Mouse (Mus musculus) megakaryocyte-erythroid progenitor cell, adult 5-6 weeks (primary cell): ENCODE data around the gene Irgc1. TPM values are rescaled to one million over a fixed set of nuclear protein-coding genes. Genes with fewer than 3 reads are reported as not detected.
"Not testable (repeated sequence)": the region's sequence is repeated elsewhere in the genome, so short reads cannot be mapped to it uniquely, and the experiment has no call there.

Experiments used
- ATAC-seq: replicated peaks from 2 replicates; pipeline ENCODE4 v1.8.0; 2016; ENCODE audit warnings: mild to moderate bottlenecking, inconsistent platforms; ENCODE audit not compliant: severe bottlenecking, poor library complexity, low FRiP score, low TSS enrichment
- total RNA-seq, 2 experiments: library from RNA; stranded (forward) in 1 of 2; stranded (reverse) in 1 of 2; fragments of 200-1000, 215-1000 nt in 1 of 2; fragments of >200 nt in 1 of 2; fragmentation: Nextera tagmentation in 1 of 2; gene quantifications; 2 replicates each; pipeline ENCODE4 v1.2.3; 2014 to 2017

The Irgc1 gene
- total RNA-seq, 2 experiments from 2014 or later: not detected

GRCm38 (mm10) chr7:24410123-24410522 is 42.0 kb downstream of the Irgc1 start:
- ATAC-seq: no peak

- no peak for ATAC-seq
These were observed 43.9 kb downstream of the Irgc1 start for GRCm38 (mm10) chr7:24408186-24408585.

- peak; percentile 49 for ATAC-seq
These were observed 45.4 kb downstream of the Irgc1 start for GRCm38 (mm10) chr7:24406528-24407344.

GRCm38 (mm10) chr7:24405649-24406048 is 46.4 kb downstream of the Irgc1 start:
- no peak for ATAC-seq

GRCm38 (mm10) chr7:24402851-24403250 is 49.2 kb downstream of the Irgc1 start:
- ATAC-seq: no peak

GRCm38 (mm10) chr7:24400489-24400888 is 51.6 kb downstream of the Irgc1 start:
- not testable (repeated sequence) for ATAC-seq

GRCm38 (mm10) chr7:24400082-24400452 is 52.0 kb downstream of the Irgc1 start:
- no peak for ATAC-seq

- ATAC-seq: peak; percentile 76
These were observed 52.6 kb downstream of the Irgc1 start, which contains the start of gene Smg9 for GRCm38 (mm10) chr7:24399256-24400081. Gene Smg9, plus strand, starts transcription at chr7:24399619.

GRCm38 (mm10) chr7:24398364-24398913 is 53.7 kb downstream of the Irgc1 start:
- no peak for ATAC-seq

GRCm38 (mm10) chr7:24396832-24397231 is 55.3 kb downstream of the Irgc1 start:
- peak; percentile 36 for ATAC-seq

- peak; percentile 56 for ATAC-seq
These were observed 57.5 kb downstream of the Irgc1 start for GRCm38 (mm10) chr7:24394475-24395161.

GRCm38 (mm10) chr7:24394054-24394453 is 58.0 kb downstream of the Irgc1 start:
- ATAC-seq: peak; percentile 24

GRCm38 (mm10) chr7:24391687-24392086 is 60.4 kb downstream of the Irgc1 start:
- ATAC-seq: no peak

- no peak for ATAC-seq
These were observed 61.0 kb downstream of the Irgc1 start for GRCm38 (mm10) chr7:24391077-24391476.

GRCm38 (mm10) chr7:24390512-24390911 is 61.6 kb downstream of the Irgc1 start:
- ATAC-seq: no peak

- ATAC-seq: no peak
These were observed 62.4 kb downstream of the Irgc1 start for GRCm38 (mm10) chr7:24389516-24390187.

- no peak for ATAC-seq
These were observed 65.0 kb downstream of the Irgc1 start for GRCm38 (mm10) chr7:24387059-24387556.

GRCm38 (mm10) chr7:24384827-24385226 is 67.3 kb downstream of the Irgc1 start:
- no peak for ATAC-seq

- peak; percentile 38 for ATAC-seq
These were observed 68.0 kb downstream of the Irgc1 start for GRCm38 (mm10) chr7:24384070-24384469.
